24 mouse cellular contexts compared by ENCODE assay signal in the genomic region with DNA sequence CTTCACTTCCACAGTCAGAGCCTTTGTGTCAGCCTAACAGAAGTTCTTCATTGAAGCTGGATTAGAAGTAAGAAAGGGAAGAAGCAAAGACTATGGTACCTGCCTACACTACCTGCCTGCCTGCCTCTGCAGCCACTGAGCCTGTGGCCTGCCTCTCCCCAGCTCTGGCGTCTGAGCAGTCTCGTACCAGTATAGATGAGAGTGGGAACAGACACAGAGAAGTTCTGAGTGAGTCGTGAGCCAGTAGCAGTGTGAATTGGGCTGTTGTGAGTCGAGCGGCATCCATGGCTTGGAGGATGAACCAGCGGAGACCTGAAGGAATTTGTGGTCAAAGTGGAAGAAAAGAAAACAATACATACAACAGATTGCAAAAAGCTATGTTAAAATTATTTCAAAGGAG. TPM values are rescaled to one million over a fixed set of nuclear protein-coding genes. Genes with fewer than 3 reads are reported as not detected.
DNase-seq lines count a peak whose midpoint lies in the region; ATAC-seq and TF ChIP-seq lines count a peak whose summit lies in the region.
"Had no signal": no experiment of that assay in that cellular context is flagged by ENCODE, and none has a peak within 500 bp of the region (broad histone marks: within the 10 kb centered on the region; RNA-seq: fewer than 3 reads in every experiment).

No protein-coding gene starts in this region.

- H3K4me1 ChIP-seq in spleen, adult 2 months (ENCODE audit: control insufficient read depth, insufficient read depth, insufficient read length) = peaks cover 4% of the 10 kb centered on the region; the same call in 1 of the 2 replicates
- peaks cover 5% of the 10 kb centered on the region; the same call in 1 of the 2 replicates for H3K4me1 ChIP-seq in bone marrow, adult 2 months (ENCODE audit: control insufficient read depth, insufficient read depth, low read length)
- no peaks in the 10 kb centered on the region for H3K4me1 ChIP-seq in intestine, postnatal 0 days (replicated peaks; ENCODE audit: control insufficient read depth, insufficient read depth, low read length)
- H3K4me1 ChIP-seq: embryonic facial prominence, embryonic 15.5 days; forebrain, embryonic 10.5 days; hindbrain, embryonic 12.5 days had no signal

- peaks cover 5% of the 10 kb centered on the region for H3K36me3 ChIP-seq in spleen, adult 2 months (ENCODE audit: control insufficient read depth, insufficient read depth, low read length)
- H3K36me3 ChIP-seq in macrophage (ENCODE audit: inconsistent target) = no peaks in the 10 kb centered on the region; the same call in 1 of the 2 replicates
- H3K36me3 ChIP-seq in intestine, postnatal 0 days (ENCODE audit: control insufficient read depth, insufficient read depth) = peaks cover 30% of the 10 kb centered on the region

- H3K79me2 ChIP-seq in macrophage (ENCODE audit: inconsistent target) = no peaks in the 10 kb centered on the region

- TF ChIP-seq POLR2A in spleen, adult 2 months (IDR thresholded peaks at IDR 0.05; ENCODE audit: low read depth, low read length) = no peak
- TF ChIP-seq POLR2A in bone marrow, adult 2 months (IDR thresholded peaks at IDR 0.05; ENCODE audit: borderline replicate concordance, control insufficient read depth, low read depth, low read length) = no peak

- no peaks in the 10 kb centered on the region for H3K27me3 ChIP-seq in spleen, adult 2 months (ENCODE audit: control insufficient read depth, insufficient read depth, low read length)
- no peaks in the 10 kb centered on the region for H3K27me3 ChIP-seq in intestine, postnatal 0 days (replicated peaks; ENCODE audit: control insufficient read depth, insufficient read depth, low read length)
- H3K27me3 ChIP-seq: embryonic facial prominence, embryonic 15.5 days; heart, embryonic 13.5 days; hindbrain, embryonic 12.5 days; Patski had no signal

- no peak overlapping the region for H3K4me2 ChIP-seq in intestine, postnatal 0 days (replicated peaks; ENCODE audit: low read depth)
- H3K4me2 ChIP-seq: embryonic facial prominence, embryonic 15.5 days; heart, embryonic 13.5 days; hindbrain, embryonic 12.5 days had no signal

- H3K9ac ChIP-seq in intestine, postnatal 0 days (ENCODE audit: low read depth, low read length) = no peak overlapping the region
- H3K9ac ChIP-seq: embryonic facial prominence, embryonic 15.5 days; heart, embryonic 13.5 days; hindbrain, embryonic 12.5 days had no signal

- 85% methylated on average over 6 of the region's 6 CpGs for WGBS in spleen, adult 2 months
- 71% methylated on average over 6 of the region's 6 CpGs for WGBS in bone marrow, adult 2 months
- 79% methylated on average over 6 of the region's 6 CpGs for WGBS in macrophage (ENCODE audit: missing documents)
- WGBS in intestine, postnatal 0 days = 85% methylated on average over 6 of the region's 6 CpGs

- DNase-seq in spleen, adult 2 months (ENCODE audit: low read depth in 1 of 2, low spot score in 2 of 2) = no peak
- DNase-seq in spleen, adult 12 weeks (ENCODE audit: low spot score) = no peak
- DNase-seq in right cerebral cortex, adult 2 months (ENCODE audit: low spot score in 2 of 2) = no peak
- DNase-seq: adrenal gland, postnatal 25 days; B cell, adult 2 months; cerebellum, adult 11 months; cerebellum, adult 8-10 months; cerebellum, postnatal 14 days; embryo, embryonic 11 days; gastrocnemius, adult 2 months; gastrocnemius, postnatal 25 days; heart, postnatal 4 days had no signal

- ATAC-seq in intestine, postnatal 0 days = no peak
- ATAC-seq: forebrain, embryonic 14.5 days; hindbrain, embryonic 16.5 days; Patski had no signal

- H3K9me3 ChIP-seq in intestine, postnatal 0 days (ENCODE audit: control insufficient read depth) = no peaks in the 10 kb centered on the region
- H3K9me3 ChIP-seq: embryonic facial prominence, embryonic 15.5 days; forebrain, embryonic 10.5 days; G1E; heart, embryonic 13.5 days; hindbrain, embryonic 12.5 days had no signal

- peak overlapping the region; percentile 10; the same call in 1 of the 2 replicates for H3K27ac ChIP-seq in spleen, adult 2 months (ENCODE audit: insufficient read depth, low read length)
- peak overlapping the region; percentile 39; the same call in 1 of the 2 replicates for H3K27ac ChIP-seq in bone marrow, adult 2 months (ENCODE audit: control insufficient read depth, insufficient read depth, low read depth, low read length, poor library complexity)
- H3K27ac ChIP-seq in macrophage = peak overlapping the region; percentile 28
- no peak overlapping the region for H3K27ac ChIP-seq in intestine, postnatal 0 days (ENCODE audit: low read depth, low read length)
- H3K27ac ChIP-seq: embryonic facial prominence, embryonic 15.5 days; forebrain, embryonic 10.5 days; gastrocnemius, adult 2 months; heart, embryonic 13.5 days; hindbrain, embryonic 12.5 days had no signal

- TF ChIP-seq CTCF in spleen, adult 2 months (IDR thresholded peaks at IDR 0.05; ENCODE audit: extremely low read depth, insufficient read depth, insufficient read length, insufficient replicate concordance) = no peak
- TF ChIP-seq CTCF in bone marrow, adult 2 months (IDR thresholded peaks at IDR 0.05; ENCODE audit: control insufficient read depth, insufficient read depth, low read length) = no peak
- TF ChIP-seq CTCF in intestine, postnatal 0 days (IDR thresholded peaks at IDR 0.05; ENCODE audit: low read depth) = no peak

- H3K4me3 ChIP-seq in spleen, adult 2 months (ENCODE audit: extremely low read depth, insufficient read depth, insufficient read length) = no peak overlapping the region
- no peak overlapping the region for H3K4me3 ChIP-seq in bone marrow, adult 2 months (replicated peaks; ENCODE audit: control insufficient read depth, low read depth, low read length)
- H3K4me3 ChIP-seq in macrophage (ENCODE audit: inconsistent target) = no peak overlapping the region
- no peak overlapping the region for H3K4me3 ChIP-seq in intestine, postnatal 0 days (ENCODE audit: low read depth, low read length)
- H3K4me3 ChIP-seq: embryonic facial prominence, embryonic 15.5 days; erythroblast, embryonic 14.5 days; forebrain, embryonic 10.5 days; gastrocnemius, adult 2 months; heart, embryonic 13.5 days; hindbrain, embryonic 12.5 days had no signal

RNA-seq across cellular contexts. Expression of gene C2cd5, which starts 26.5 kb away (rescaled TPM):
- polyA plus RNA-seq in spleen, adult 2 months (2012; rRNA removed) = 13.7 and 16.0 TPM in 2 replicates
- polyA plus RNA-seq in bone marrow, adult 2 months (2011; ENCODE audit: insufficient read depth, insufficient read length, low replicate concordance, missing spikeins) = 26.5 and 31.1 TPM in 2 replicates
- 100 to 1,000 TPM in 12 of 26 experiments, 10 to 100 TPM in 13, 1 to 10 TPM in 1; 9.9 to 146 (median 94.4) TPM for total RNA-seq in macrophage (2018; cell fraction: chromatin; rRNA removed)
- total RNA-seq in macrophage (2018; cell fraction: cytosol; rRNA removed) = 10 to 100 TPM in 10 of 26 experiments, 1 to 10 TPM in 16; 4.9 to 12.5 (median 9.6) TPM
- total RNA-seq in macrophage (2018; cell fraction: nucleus; rRNA removed) = 10 to 100 TPM in 24 of 26 experiments, 1 to 10 TPM in 2; 8.0 to 85.6 (median 46.4) TPM
- 7.0 to 8.0 TPM (median 7.1 TPM) in 3 replicates for polyA plus RNA-seq in macrophage (2018)
- 10.2 and 10.4 TPM in 2 replicates for polyA plus RNA-seq in intestine, postnatal 0 days (2015; fragmentation: Nextera tagmentation; extraction: Ambion mirVana)
